In the genomic region with DNA sequence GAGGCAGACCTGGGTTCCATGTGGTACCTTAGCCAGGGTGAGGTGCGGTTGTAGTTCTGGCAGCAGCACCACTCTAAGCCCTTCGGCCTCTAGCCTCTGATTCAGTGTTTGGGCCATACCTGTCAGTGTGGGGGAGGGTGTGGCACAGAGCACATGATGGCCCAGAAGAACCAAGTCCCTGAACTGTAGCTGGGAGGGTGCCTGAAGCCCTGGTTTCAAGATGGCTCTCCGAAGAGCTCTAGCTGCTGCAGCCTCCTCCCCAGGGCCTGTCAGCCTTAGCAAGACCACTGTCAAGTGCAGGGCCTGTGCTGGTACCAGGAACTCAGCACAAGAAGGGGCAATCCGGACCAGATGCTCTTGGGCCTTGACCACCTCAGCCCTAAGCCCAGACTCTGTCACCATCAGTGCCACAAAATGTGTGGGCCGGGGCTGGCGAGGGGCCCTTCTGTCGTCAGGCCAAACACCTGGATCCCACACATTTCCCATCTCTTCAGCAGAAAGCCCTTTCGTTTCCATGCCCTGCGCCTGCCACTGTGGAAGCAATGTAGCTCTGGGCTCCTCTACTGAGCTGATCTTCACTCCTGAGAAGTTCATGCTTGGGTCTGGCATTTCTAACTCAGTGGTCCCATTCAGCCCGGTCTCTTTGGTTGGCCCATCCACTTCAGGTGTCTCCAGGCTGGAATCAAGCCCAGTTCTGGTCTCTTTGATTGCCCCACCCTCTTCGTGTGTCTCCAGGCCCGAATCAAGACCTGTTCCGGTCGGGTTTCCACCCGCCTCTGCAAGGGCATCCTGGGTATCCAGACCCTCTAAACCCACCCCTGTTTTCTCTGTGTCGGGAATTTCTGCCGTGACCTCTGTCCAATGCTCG, we compare ENCODE assay signal across 8 mouse cellular contexts. TPM values are rescaled to one million over a fixed set of nuclear protein-coding genes. Genes with fewer than 3 reads are reported as not detected.
DNase-seq lines count a peak whose midpoint lies in the region; ATAC-seq and TF ChIP-seq lines count a peak whose summit lies in the region.

No protein-coding gene starts in this region.

- H3K4me1 ChIP-seq in heart, embryonic 13.5 days = peaks cover 34% of the 10 kb centered on the region
- H3K4me1 ChIP-seq in brown adipose tissue, adult 24 weeks (ENCODE audit: control insufficient read depth, insufficient read depth, insufficient read length, low read length) = peaks cover 4% of the 10 kb centered on the region; the same call in 1 of the 2 replicates
- peaks cover 31% of the 10 kb centered on the region for H3K4me1 ChIP-seq in hindbrain, embryonic 13.5 days (replicated peaks)

- H3K27ac ChIP-seq in heart, embryonic 13.5 days (replicated peaks) = peak overlapping the region; percentile 95
- peak overlapping the region; percentile 97 for H3K27ac ChIP-seq in brown adipose tissue, adult 24 weeks (replicated peaks; ENCODE audit: low read depth, low read length)
- H3K27ac ChIP-seq in hindbrain, embryonic 13.5 days = peak overlapping the region; percentile 93

- peak overlapping the region; percentile 82 for H3K4me3 ChIP-seq in heart, embryonic 13.5 days
- peak overlapping the region; percentile 40 for H3K4me3 ChIP-seq in C2C12 (ENCODE audit: insufficient read depth, poor library complexity, severe bottlenecking)
- H3K4me3 ChIP-seq in brown adipose tissue, adult 24 weeks (ENCODE audit: insufficient read depth, low read depth, low read length) = peak overlapping the region; percentile 74
- H3K4me3 ChIP-seq in hindbrain, embryonic 13.5 days = peak overlapping the region; percentile 75

- H3K9me3 ChIP-seq in heart, embryonic 13.5 days = no peaks in the 10 kb centered on the region
- no peaks in the 10 kb centered on the region for H3K9me3 ChIP-seq in hindbrain, embryonic 13.5 days

- H3K4me2 ChIP-seq in heart, embryonic 13.5 days = peak overlapping the region; percentile 92
- peak overlapping the region; percentile 90 for H3K4me2 ChIP-seq in hindbrain, embryonic 13.5 days

- DNase-seq in heart, postnatal 4 days = no peak
- no peak for DNase-seq in ovary, postnatal 14 days (ENCODE audit: low spot score)
- DNase-seq in thymus, postnatal 4 days = no peak

- peaks cover 56% of the 10 kb centered on the region for H3K36me3 ChIP-seq in heart, embryonic 13.5 days
- peaks cover 38% of the 10 kb centered on the region for H3K36me3 ChIP-seq in C2C12 (ENCODE audit: control insufficient read depth, insufficient read depth)
- peaks cover 47% of the 10 kb centered on the region for H3K36me3 ChIP-seq in hindbrain, embryonic 13.5 days

- H3K79me2 ChIP-seq in C2C12 (ENCODE audit: control insufficient read depth, insufficient read depth) = no peaks in the 10 kb centered on the region

- H3K79me3 ChIP-seq in C2C12 (ENCODE audit: low read depth) = no peaks in the 10 kb centered on the region

- WGBS in heart, embryonic 13.5 days = 29% methylated on average over 18 of the region's 18 CpGs
- 27% methylated on average over 18 of the region's 18 CpGs for WGBS in hindbrain, embryonic 13.5 days

- peak overlapping the region; percentile 91 for H3K9ac ChIP-seq in heart, embryonic 13.5 days
- H3K9ac ChIP-seq in hindbrain, embryonic 13.5 days = peak overlapping the region; percentile 88

- TF ChIP-seq CTCF in C2C12 (IDR thresholded peaks at IDR 0.05; ENCODE audit: control insufficient read depth, insufficient read depth, insufficient read length) = no peak

- peaks cover 19% of the 10 kb centered on the region for H3K27me3 ChIP-seq in heart, embryonic 13.5 days (replicated peaks)
- no peaks in the 10 kb centered on the region for H3K27me3 ChIP-seq in C2C12 (ENCODE audit: control insufficient read depth, insufficient read depth, insufficient read length)
- H3K27me3 ChIP-seq in hindbrain, embryonic 13.5 days = peaks cover 31% of the 10 kb centered on the region

- H3ac ChIP-seq in C2C12 (ENCODE audit: control insufficient read depth, insufficient read length, low read depth) = peak overlapping the region; percentile 70

- ATAC-seq in heart, embryonic 13.5 days (ENCODE audit: extremely low read depth, insufficient number of reproducible peaks, low FRiP score, low TSS enrichment) = no peak
- ATAC-seq in hindbrain, embryonic 13.5 days (ENCODE audit: low FRiP score) = peak; percentile 0
- ATAC-seq in megakaryocyte-erythroid progenitor cell, adult 5-6 weeks (replicated peaks; ENCODE audit: low FRiP score, low TSS enrichment, poor library complexity, severe bottlenecking) = peak; percentile 6; the same call in 1 of the 2 replicates

TF ChIP-seq in C2C12, 6 proteins besides CTCF, POLR2A, EP300 and RAD21:
- TF ChIP-seq FOSL1 (IDR thresholded peaks at IDR 0.05; ENCODE audit: insufficient read depth, low read length, poor library complexity, severe bottlenecking) (no peak), CEBPB (IDR thresholded peaks at IDR 0.05; ENCODE audit: low read depth) (no peak), MYOD1 (IDR thresholded peaks at IDR 0.05; ENCODE audit: control insufficient read depth, insufficient read length, low read depth) (no peak), MAX (IDR thresholded peaks at IDR 0.05) (no peak), MYOG (IDR thresholded peaks at IDR 0.05; ENCODE audit: control insufficient read depth, extremely low read depth, insufficient read length) (no peak), USF1 (IDR thresholded peaks at IDR 0.05; ENCODE audit: low read depth) (no peak)

RNA-seq across cellular contexts. Expression of a gene that starts 1.6 kb away (rescaled TPM):
- polyA plus RNA-seq in heart, embryonic 13.5 days (2015; fragmentation: Nextera tagmentation; extraction: Ambion mirVana) = 1.8 and 2.0 TPM in 2 replicates
- total RNA-seq in heart, postnatal 4 days (2021) = 1 to 10 TPM; 2.1 to 3.0 TPM
- 2.4 TPM for polyA plus RNA-seq in C2C12 (2012; fragmentation: generic; extraction: Trizol)
- polyA plus RNA-seq in brown adipose tissue, adult 24 weeks (2012; ENCODE audit: insufficient read depth, insufficient read length, missing spikeins) = 2.1 and 3.6 TPM in 2 replicates
- polyA plus RNA-seq in hindbrain, embryonic 13.5 days (2015; fragmentation: Nextera tagmentation; extraction: Ambion mirVana) = 4.7 TPM in 2 replicates
- total RNA-seq in megakaryocyte-erythroid progenitor cell, adult 5-6 weeks (2014; fragmentation: Nextera tagmentation) = 0.47 TPM in 1 of 2 replicates, not detected in the other
- 2.6 and 3.2 TPM in 2 replicates for total RNA-seq in megakaryocyte-erythroid progenitor cell, adult 5-6 weeks (2017)

RNA-seq across cellular contexts. Expression of a gene that starts 11.7 kb away (rescaled TPM):
- 44.4 and 45.9 TPM in 2 replicates for polyA plus RNA-seq in heart, embryonic 13.5 days (2015; fragmentation: Nextera tagmentation; extraction: Ambion mirVana)
- total RNA-seq in heart, postnatal 4 days (2021) = 10 to 100 TPM; 63.7 to 77.8 TPM
- 17.9 TPM for polyA plus RNA-seq in C2C12 (2012; fragmentation: generic; extraction: Trizol)
- polyA plus RNA-seq in brown adipose tissue, adult 24 weeks (2012; ENCODE audit: insufficient read depth, insufficient read length, missing spikeins) = 20.2 and 24.0 TPM in 2 replicates
- polyA plus RNA-seq in hindbrain, embryonic 13.5 days (2015; fragmentation: Nextera tagmentation; extraction: Ambion mirVana) = 77.0 and 79.4 TPM in 2 replicates
- 102 and 142 TPM in 2 replicates for total RNA-seq in megakaryocyte-erythroid progenitor cell, adult 5-6 weeks (2014; fragmentation: Nextera tagmentation)
- total RNA-seq in megakaryocyte-erythroid progenitor cell, adult 5-6 weeks (2017) = 21.7 and 26.6 TPM in 2 replicates

RNA-seq across cellular contexts. Expression of a gene that starts 16.1 kb away (rescaled TPM):
- 26.5 and 26.7 TPM in 2 replicates for polyA plus RNA-seq in heart, embryonic 13.5 days (2015; fragmentation: Nextera tagmentation; extraction: Ambion mirVana)
- total RNA-seq in heart, postnatal 4 days (2021) = 10 to 100 TPM; 13.6 to 14.0 TPM
- 26.1 TPM for polyA plus RNA-seq in C2C12 (2012; fragmentation: generic; extraction: Trizol)
- 4.0 and 10.1 TPM in 2 replicates for polyA plus RNA-seq in brown adipose tissue, adult 24 weeks (2012; ENCODE audit: insufficient read depth, insufficient read length, missing spikeins)
- 8.4 and 10.1 TPM in 2 replicates for polyA plus RNA-seq in hindbrain, embryonic 13.5 days (2015; fragmentation: Nextera tagmentation; extraction: Ambion mirVana)
- not detected in 2 replicates for total RNA-seq in megakaryocyte-erythroid progenitor cell, adult 5-6 weeks (2014; fragmentation: Nextera tagmentation)
- total RNA-seq in megakaryocyte-erythroid progenitor cell, adult 5-6 weeks (2017) = not detected in 2 replicates

RNA-seq across cellular contexts. Expression of a gene that starts 29.4 kb away (rescaled TPM):
- polyA plus RNA-seq in heart, embryonic 13.5 days (2015; fragmentation: Nextera tagmentation; extraction: Ambion mirVana) = 0.88 and 1.0 TPM in 2 replicates
- 1 to 10 TPM; 1.1 to 2.1 TPM for total RNA-seq in heart, postnatal 4 days (2021)
- polyA plus RNA-seq in C2C12 (2012; fragmentation: generic; extraction: Trizol) = 0.05 TPM
- polyA plus RNA-seq in brown adipose tissue, adult 24 weeks (2012; ENCODE audit: insufficient read depth, insufficient read length, missing spikeins) = 1.4 and 2.3 TPM in 2 replicates
- polyA plus RNA-seq in hindbrain, embryonic 13.5 days (2015; fragmentation: Nextera tagmentation; extraction: Ambion mirVana) = 132 and 138 TPM in 2 replicates
- not detected in 2 replicates for total RNA-seq in megakaryocyte-erythroid progenitor cell, adult 5-6 weeks (2014; fragmentation: Nextera tagmentation)
- not detected in 2 replicates for total RNA-seq in megakaryocyte-erythroid progenitor cell, adult 5-6 weeks (2017)
